Mouse (Mus musculus): ENCODE data around the gene Ccno.

DNA sequence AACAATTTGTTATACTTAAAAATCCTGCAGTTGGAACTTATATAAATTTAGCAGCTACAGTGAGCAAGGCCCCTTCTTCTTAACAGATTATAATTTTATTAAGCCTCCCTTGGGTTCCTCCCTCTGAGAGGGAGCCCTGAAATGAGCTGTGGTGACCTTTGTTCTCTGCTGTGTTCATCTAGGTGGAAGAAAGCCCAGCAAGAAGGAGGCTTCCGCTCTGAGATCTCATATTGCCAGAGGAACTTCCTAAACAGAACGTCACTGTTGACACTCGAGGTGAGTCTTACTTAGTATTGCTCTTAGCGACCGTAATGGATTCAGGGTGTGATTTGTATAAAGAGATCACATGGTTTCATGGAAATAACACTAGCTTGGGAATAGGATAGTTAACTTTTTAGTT is 24.5 kb upstream of the Ccno start:
- TF ChIP-seq POLR2A (IDR thresholded peaks at IDR 0.05; ENCODE audit: low read depth, low read length) (no peak), CTCF (IDR thresholded peaks at IDR 0.05; ENCODE audit: extremely low read depth, insufficient read length, insufficient replicate concordance, low read depth, low read length) (no peak)
